Mouse (Mus musculus) heart, postnatal 4 days (tissue): Measurements from ENCODE around the gene Gm28374. TPM values are rescaled to one million over a fixed set of nuclear protein-coding genes. Genes with fewer than 3 reads are reported as not detected.
"Not testable (repeated sequence)": the region's sequence is repeated elsewhere in the genome, so short reads cannot be mapped to it uniquely, and the experiment has no call there.

Experiments
- DNase-seq: peaks from one replicate; pipeline ENCODE4 v3.0.0; 2021
- total RNA-seq, 2 experiments: library from RNA; stranded (reverse); gene quantifications; 2 replicates each; pipeline ENCODE4 v1.2.3; 2021

Gm28374 gene
- under 1 TPM in 1 of 2 experiments, not detected in 1; 0.41 TPM for total RNA-seq

DNA sequence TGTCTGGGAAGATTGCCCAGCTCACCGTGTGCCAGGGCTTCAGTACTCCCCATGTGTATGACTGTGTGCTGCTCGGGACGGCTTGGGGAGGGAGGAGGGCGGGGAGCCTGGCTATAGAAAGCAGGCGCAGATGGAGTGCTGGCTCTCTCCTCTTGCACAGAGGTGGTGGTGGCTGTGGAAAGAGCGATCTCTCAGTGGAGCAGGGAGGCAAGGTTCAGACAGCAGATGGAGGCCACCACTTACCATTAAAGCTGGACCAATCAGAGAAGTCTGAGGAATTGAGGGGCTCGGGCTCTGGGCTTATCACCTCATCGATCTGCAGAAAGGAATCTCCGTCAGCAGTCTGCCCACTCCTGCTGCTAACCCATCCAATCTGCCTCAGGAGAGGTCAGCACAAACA lies at the start of gene Gm28374:
Gm28374 (minus strand) TSS at position 101 of the 400 bp plus-strand sequence.
- no peak for DNase-seq

DNA sequence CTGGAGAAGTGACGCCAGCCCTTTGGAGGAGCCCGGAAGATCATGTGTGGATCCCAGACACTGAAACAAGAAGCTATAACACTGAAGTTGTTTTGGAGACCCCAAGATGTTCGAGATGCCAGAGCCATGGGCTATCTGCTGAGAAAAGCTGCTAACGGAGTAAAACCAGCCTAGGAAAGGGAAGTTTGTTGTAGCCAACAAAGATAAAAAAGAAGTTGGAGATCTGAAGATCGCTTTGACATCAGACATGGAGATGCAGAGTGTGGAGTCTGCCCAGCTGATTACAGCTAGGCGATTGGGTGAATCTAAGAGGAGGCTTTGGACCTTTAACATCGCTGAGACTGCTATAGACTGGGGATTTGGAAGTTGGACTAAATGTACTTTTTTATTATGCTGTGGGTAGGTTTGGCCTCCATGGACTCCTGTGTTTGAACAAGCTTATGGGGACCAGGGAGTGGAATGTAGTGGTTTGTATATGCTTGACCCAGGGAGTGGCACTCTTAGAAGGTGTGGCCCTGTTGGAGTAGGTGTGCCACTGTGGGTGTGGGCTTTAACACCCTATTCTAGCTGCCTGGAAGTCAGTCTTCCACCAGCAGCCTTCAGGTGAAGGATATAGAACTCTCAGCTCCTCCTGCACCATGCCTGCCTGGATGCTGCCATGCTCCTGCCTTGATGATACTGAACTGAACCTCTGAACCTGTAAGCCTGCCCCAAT lies 48.5 kb upstream of the Gm28374 start:
- DNase-seq: not testable (repeated sequence)

DNA sequence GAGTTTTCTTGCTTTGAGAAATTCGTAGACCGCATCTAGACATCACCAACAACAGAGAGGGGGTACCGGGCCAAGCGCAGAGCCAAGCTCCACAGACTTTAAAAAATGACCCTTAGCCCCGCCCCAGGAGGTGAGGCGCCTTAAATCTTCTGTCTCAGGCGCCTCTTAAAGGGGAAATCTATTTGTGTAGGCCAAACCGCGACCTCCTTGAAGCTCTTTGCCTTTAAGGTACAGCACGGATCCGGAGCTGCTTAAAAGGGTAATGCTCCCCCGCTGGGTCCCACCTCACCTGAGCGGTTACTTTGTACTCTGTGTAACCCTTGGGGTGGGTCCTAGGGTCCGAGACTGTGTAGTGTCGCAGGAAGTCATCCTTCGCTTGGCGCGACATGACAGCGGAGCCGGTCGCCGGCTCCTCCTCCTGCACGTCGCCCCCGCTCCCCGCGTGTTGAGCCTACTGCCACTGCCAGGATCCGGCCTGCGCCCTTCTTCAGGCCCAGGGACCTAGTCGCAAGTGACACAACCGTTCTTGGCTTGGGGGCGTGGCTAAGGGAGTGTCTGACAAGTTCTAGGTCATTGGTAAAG lies 45.8 kb upstream of the Gm28374 start, which contains the start of gene Snx15:
Snx15 (minus strand) TSS at position 545 of the 582 bp plus-strand sequence.
- DNase-seq: peak; percentile 95

DNA sequence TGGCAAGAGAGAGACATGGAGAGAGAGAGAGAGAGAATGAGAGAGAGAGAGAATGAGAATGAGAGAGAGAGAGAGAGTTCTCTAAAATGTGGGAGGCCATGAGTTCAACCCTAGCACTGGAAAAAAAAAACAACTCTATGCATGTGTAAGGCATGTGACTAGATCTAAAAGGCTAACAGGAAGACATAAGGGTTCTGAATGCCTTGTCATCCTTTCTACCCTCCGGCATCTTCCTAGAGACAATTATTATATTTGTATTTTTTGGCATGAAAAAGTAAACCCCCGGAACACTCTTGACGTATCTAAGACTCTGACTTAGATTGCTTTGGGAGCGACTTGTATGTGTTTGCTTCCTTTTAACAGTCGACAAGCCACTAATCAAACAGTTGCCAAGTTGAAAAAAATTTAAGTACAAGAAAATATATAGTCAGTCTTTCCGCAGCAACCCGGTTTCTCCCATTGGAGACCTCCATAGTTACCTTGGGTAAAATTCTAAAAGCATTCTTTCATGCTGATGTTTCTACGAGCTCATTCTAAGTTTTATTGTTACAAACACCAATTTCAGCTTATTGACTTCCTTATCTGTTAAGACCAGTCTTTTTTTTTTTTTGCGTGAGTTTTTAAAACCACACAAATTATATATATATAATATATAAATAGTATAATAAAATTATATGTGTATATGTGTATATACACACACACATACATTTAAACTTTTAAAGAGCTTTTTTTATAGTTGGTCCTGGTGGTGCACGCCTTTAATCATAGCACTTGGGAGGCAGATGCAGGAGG lies 44.9 kb upstream of the Gm28374 start:
- DNase-seq: no peak

DNA sequence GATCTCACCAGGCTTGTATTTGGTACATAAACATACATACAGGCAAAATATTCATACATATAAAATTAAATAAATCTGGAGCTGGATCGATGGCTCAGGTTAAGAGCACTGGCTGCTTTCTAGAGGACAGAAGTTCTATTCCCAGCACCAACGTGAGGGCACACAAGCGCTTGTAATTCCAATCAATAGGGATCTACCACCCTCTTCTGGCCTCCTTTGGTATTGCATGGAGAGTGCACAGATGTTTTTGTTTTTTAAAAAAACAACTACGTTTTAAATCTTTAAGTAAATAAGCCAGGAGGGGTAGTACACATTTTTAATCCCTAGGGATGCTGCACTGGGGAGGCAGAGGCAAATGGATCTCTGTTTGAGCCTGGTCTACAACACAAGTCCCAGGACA lies 44.2 kb upstream of the Gm28374 start:
- peak; percentile 68 for DNase-seq

DNA sequence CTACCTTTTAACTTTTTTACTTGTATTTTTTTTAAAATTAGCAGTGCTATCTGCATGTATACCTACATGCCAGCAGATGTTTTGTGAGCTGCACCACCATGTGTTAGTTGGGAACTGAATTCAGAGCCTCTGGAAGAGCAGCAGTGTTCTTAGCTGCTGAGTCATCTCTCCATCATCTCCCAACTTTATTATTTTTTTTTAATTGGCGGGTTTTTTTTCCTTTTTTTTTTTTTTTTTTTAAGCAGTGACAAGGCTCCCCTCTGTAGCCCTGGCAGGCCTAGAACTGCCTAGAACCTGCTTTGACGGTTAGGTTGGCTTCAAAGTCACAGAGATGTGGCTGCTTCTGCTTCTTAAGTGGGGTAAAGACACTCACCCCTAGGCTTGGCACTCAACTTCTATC lies 42.8 kb upstream of the Gm28374 start:
- no peak for DNase-seq

DNA sequence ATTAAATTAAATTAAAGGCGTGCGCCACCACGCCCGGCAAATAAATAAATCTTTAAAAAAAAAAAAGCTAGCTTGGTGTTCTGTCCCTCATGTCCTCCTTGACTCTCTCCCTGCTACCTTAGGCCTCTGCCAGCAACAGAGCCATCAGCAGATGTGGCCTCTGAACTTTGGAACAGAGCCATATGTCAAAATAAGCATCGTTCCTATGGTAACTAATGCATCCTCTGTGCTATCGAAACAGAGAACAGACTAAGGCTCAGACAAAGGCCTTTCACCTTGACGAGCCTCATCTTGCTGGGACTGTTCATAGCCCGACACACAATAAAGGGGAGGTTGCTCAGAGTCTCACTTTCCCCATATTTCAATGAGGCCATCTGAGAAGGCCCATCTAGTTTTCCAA lies 41.3 kb upstream of the Gm28374 start:
- no peak for DNase-seq

DNA sequence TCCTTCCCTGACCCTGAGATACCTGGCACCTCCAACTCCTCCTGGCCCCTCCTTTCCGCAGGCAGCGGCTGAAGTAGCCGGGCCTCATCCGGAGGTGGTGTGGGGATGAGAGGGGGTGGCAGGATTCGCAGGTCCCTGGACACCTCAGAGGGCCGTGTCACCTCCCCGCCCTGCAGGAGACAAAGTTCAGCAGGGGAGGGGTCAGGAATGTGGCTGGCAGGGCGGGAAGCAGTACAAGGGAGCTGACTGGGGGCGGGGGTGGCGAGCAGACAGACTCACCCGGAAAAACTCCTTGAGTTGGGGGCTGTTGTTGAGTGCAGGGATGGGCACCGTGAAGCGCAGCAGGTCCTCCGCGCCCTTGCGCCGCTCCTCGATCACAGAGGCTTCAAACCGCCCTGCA lies 39.7 kb upstream of the Gm28374 start:
- DNase-seq: no peak

DNA sequence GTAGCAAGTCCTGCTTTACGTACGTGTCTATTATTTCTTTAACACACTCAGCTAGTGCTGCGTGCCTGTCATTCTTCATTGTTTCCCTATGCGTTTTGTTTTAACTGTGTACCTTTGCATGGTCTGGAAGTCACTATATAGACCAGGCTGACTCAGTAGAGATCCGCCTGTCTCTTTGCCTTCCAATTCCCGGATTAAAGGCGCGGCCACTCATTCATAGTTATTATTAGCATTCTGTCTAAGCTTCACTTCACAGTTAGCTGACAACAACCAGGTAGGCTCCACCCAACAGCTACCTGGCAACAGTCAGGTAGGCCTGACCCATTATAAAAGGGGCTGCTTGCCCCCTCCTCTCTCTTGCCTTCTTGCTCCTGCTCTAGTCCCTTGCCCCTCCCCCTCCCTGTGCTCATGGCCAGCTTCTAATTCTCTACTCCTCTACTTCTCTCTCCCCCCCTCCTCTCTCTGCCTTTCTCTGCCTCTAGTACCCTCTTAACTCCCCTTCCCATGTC lies 36.7 kb upstream of the Gm28374 start:
- no peak for DNase-seq

DNA sequence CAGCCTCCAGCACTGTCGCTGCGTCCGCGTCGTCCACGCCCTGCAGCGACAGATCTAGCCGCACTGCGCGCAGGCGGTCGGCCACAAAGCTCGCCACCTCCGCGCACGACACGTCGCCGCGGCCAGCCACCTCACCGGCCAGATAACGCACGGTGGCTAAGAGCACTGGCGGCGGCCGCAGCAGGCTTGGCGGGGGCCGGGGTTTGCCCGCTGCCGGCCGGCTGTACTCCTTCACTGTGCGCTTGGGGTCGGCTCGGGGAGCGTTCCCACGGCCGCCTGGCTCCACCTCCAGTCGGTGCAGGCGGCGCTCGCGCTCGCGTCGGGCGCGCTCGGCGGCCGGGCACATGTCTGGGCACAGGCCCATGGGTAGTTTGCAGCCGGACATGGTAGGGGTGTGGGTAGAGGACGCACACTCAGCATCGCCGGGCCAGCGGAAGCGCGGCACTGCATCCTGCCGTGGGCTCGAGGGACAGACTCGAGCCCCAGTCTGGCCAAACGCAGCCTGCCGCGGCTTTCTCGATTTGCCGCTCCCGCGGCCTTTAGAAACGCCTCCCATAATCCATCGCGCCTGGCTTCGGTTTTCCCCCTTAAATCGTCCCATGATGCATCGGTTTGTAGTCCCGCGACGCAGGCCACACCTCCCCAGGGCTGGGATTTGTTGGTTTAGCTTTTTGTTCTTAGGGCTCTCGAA lies 36.1 kb upstream of the Gm28374 start, which contains the start of gene Sac3d1:
Sac3d1 (minus strand) TSS at position 665 of the 691 bp plus-strand sequence.
- DNase-seq: peak; percentile 89

DNA sequence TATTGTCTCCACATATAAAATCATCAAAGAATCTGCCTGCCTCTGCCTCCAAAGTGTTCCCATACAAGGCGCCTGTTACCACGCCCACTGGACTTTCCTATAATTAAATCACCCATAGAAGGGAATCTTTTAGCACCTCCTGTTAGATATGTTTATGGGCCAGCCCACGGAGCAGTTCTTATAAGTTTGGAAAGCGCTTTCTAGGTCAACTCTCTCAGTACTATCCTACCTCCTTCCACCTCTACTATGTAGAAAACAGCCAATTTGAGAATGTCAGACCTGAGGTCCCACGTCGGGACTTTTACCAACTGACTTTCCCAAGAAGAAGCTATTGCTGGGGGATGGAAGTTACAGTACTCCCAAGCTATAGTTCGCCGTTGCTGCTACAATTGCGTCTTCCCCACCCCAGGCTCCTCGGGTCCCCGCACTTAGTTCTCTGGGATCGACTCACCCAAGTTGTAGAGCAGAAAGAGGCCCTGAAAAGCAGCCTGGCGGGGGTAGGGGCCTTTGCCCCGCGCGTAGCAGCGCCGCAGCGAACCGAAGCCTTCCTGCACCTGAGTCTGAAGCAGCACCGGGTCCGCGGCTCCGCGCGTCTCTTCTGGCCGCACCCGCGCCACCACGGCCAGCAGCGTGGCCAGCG lies 35.4 kb upstream of the Gm28374 start:
- DNase-seq: no peak

DNA sequence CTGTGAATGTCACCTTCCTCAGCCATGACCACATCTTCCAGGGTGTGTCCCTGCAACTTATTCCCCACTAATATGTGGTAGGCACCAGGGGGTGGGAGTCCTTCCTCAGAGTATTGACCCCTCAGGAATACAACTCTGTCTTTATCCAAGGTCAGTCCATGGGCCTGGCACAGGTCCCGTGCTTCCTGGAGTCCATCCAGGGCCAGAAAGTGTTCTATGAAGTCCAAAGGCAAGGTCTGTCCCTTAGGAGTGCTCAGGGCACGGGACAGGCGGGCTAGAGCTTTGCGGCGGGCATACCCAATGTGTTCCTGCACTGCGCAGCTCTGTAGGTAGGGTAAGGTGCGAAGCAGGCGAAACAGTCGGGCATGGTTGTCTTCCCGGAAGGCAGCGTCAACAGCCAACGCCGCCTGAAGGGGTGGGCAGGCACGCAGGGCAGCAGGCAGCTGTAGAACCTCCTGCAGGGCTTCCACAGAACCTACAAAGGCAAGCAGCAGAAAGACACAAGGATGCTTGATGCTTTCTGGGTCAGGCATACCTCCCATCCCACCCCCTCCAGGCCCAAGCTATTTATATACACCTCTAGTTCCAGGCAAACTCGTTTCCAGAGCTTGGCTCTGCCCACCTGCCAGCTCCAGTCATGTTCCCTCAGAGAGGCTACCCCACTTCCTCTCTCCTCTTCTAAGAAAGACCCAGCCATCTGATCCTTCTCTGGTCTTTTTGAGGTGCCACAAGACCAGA lies 34.2 kb upstream of the Gm28374 start:
- DNase-seq: peak; percentile 55

DNA sequence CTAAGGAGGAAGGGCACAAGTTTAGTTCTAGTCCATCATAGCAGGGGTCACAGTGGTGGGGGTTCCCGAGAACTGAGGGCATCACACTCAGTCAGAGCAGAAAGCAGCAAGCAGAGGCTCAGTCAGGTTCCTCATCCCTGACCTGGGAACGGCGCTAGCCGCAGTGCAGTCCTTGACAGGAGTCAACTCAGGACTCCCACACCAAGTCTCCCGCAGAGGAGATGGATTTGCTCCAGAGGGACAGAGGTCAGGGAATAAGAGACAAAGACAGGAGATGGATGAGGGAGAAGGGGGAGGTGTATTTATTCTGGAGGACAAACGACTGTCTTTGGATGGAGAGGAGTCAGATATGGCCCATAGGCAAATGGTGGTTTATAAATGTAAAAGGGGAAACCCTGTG lies 31.1 kb upstream of the Gm28374 start:
- DNase-seq: no peak

DNA sequence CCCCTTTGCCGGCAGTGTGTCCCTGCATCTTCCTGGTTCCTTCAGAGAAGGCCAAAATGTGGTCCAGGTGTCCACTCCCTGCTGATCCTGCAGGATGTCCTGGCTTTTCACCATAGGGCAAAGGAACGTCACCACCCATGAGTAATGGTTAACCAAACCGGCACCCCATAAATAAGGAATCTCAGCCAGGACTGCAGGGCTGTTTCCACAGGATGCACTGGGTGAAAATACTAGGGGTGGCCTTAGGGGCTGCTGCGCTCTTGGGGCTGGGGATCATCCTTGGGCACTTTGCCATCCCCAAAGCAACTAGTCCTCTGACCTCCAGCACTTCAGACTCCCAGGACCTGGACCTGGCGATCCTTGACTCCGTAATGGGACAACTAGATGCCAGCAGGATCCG lies 23.5 kb upstream of the Gm28374 start, which contains the start of gene Naaladl1:
Naaladl1 (plus strand) TSS at position 197 of the 400 bp plus-strand sequence.
- no peak for DNase-seq

DNA sequence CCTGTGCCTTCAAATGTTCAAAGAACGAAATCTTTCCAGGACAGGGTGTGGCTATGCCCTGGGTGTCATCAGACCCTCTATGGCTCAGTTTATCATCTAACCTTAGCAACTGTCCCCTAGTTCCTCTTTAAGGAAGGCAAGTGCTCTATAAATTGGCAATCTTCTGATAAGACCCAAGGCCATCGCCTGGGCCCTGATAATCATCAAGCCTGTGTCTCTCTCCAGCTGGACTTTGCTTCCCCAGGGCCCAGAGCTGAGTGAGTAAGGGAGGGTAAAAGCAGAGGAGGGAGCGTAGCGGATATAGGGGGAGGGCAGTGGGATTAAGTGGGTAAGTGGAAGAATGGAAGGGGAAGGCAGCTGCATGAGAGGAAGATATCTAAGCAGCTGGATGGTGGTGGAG lies 22.4 kb upstream of the Gm28374 start:
- DNase-seq: no peak

DNA sequence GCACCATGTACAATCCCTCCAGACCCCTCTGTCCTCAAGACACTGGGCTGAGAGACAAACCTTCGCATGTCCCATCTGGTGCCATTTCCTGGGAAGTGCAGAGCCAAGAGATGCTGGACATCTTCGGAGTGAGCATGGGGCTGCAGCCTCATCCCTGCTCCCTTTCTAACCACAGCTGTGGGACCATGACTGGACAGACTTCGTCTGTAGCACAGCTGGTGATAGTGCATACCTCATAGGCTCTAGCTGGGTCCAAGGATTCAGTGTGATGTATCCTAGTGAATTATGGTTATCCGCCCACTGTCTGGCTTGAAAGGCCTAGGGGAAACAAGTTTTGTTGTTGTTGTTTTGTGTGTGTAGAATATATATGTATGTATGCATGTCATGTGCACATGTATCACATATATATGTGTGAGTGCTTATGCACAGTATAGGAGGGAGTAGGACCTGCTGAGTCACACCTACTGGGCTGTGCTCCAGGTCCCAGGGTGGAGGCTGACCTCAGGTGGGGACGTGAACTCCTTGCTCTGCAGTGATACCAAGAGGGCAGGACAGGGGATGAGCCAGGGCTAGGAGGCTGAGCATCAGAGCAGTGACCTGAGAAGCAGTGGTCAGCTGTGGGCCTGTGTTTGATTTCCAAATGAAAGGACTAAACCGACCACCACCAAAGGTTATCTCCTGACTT lies 20.3 kb upstream of the Gm28374 start:
- DNase-seq: no peak

DNA sequence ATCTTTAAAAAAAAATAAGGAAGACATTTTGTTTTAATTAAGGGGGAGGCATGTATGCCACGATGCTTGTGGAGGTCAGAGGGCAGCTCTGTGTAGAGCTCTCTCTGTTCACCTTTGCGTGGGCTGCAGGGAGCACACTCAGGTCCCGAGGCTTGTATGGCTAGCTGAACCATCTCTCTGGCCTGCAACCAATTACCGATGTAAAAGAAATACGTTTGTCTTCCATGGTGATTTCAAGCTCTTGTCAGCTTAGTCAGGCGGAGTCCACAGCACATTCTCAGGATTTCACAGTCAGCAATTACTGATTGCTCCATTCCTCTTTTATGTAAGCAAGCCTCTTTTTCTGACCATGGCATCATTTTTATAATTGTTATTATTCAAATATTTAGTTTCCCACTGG lies 19.1 kb upstream of the Gm28374 start:
- no peak for DNase-seq

DNA sequence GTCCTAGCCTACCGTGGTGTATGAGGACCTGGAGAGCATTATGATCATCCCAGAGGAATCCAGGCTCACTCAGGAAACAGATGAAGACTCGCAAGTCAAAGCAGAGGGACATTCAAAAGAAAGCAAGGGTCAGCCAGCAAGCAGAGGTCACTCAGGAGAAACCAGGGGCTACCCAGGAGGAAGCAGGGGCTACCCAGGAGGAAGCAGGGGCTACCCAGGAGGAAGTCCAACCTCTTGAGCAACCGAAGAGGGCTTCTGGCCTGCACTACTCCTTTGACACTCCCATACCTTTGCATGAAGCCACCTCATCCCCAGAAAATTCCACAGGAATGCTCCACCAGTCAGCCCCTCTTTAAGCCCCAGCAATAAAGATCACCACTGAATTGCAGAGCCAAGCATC lies 15.8 kb upstream of the Gm28374 start:
- DNase-seq: no peak

DNA sequence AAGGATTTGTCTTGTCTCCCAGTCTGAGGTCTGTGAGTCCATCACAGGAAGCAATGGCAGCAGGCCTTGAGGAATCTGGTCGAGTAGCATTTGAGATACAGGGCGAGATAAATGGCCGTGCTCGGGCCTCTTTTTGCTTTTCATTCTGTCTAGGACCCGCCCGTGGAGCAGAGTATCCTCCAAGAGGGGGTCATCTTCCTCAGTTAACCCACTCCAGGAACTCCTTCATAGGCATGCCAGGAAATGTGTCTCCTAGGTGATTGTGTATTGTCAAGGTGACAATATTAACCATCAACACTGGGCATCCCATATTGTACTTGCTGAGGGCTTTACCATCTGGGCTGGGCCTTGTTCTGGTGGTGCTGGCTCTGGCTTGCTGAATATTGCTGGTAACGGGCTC lies 12.1 kb upstream of the Gm28374 start, which contains the start of gene AC131692.1:
AC131692.1 (plus strand) TSS at position 301 of the 400 bp plus-strand sequence.
- DNase-seq: no peak

DNA sequence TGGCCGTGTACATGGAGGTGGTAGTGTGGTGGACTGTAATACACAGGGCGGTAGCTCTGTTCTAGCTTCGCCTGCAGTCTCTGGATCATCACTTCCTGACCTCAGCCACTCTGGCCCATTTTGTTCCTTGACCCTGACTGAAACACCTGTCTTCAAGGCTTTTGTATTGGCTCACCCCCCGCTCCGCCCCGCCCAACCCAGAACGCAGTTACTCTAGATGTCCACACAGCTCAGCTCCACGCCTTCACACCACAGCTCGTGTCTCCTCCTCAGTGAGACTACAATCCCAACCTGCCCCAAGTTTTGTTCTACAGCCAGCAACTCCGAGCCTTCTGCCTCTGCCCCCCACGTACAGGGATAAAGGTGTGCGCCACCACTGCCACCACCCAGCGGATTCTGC lies 6.8 kb upstream of the Gm28374 start:
- no peak for DNase-seq
